7 mouse cellular contexts compared by ENCODE assay signal in the genomic region with DNA sequence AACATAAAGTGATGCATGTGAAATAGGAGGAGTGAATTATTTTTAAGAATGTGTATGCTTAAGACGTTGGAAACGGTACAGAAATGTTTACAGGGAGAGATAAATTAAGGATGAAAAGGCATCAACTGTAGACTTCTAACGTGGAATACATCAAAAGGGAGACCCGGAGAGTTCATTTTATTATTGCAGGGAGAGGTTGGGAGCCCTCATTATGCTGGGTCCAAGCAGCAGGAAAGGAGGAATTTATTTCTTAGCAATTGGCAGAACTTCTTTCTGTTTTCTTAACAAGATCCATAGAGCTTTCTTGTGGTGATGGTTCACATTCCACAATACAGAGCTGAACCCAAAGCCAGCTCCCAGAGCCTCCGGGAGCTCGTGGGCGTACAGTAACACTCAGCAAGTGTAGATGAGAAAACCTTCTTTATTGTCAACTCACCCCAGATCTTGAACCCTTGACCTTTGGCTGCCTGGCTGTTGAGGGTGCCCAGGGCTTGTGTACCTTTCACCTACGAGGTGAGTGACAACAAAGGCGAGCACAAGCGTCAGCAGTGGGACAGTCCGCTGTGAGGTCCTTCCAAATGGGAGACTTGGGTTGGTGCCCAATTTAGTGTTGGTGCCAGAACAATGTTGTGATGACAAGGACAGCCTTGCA.
DNase-seq lines count a peak whose midpoint lies in the region; ATAC-seq lines count a peak whose summit lies in the region.

No protein-coding gene starts in this region.

- no peak overlapping the region for H3K9ac ChIP-seq in kidney, embryonic 14.5 days (ENCODE audit: low read depth, low read length)

- DNase-seq in kidney, postnatal 25 days, result no peak
- DNase-seq in testis, postnatal 10 days (ENCODE audit: low spot score), result peak; percentile 45
- no peak for DNase-seq in testis, postnatal 14 days (ENCODE audit: low spot score)
- DNase-seq in heart, postnatal 10 days, result peak; percentile 48 to 51
- no peak for DNase-seq in spleen, adult 18-20 months
- DNase-seq in frontal cortex, adult 2 months (ENCODE audit: extremely low spot score in 1 of 2, low spot score in 1 of 2), result no peak

- H3K36me3 ChIP-seq in kidney, embryonic 14.5 days (ENCODE audit: control insufficient read depth, insufficient read depth, low read length), result no peaks in the 10 kb centered on the region

- no peak overlapping the region for H3K4me3 ChIP-seq in kidney, embryonic 14.5 days (ENCODE audit: low read length)

- no peaks in the 10 kb centered on the region for H3K9me3 ChIP-seq in kidney, embryonic 14.5 days (ENCODE audit: control insufficient read depth, low read length)

- no peaks in the 10 kb centered on the region for H3K4me1 ChIP-seq in kidney, embryonic 14.5 days (ENCODE audit: control insufficient read depth, insufficient read depth, low read length)

- no peak overlapping the region for H3K4me2 ChIP-seq in kidney, embryonic 14.5 days (replicated peaks; ENCODE audit: low read depth, low read length)

- H3K27ac ChIP-seq in kidney, embryonic 14.5 days (ENCODE audit: low read depth, low read length), result no peak overlapping the region

- ATAC-seq in kidney, embryonic 14.5 days (ENCODE audit: low FRiP score, low TSS enrichment), result peak; percentile 64

- no peaks in the 10 kb centered on the region for H3K27me3 ChIP-seq in kidney, embryonic 14.5 days (ENCODE audit: control insufficient read depth, insufficient read depth, low read length)

- WGBS in kidney, embryonic 14.5 days, result 50% methylated on average over 11 of the region's 11 CpGs

- intact Hi-C loops in heart, postnatal 10 days (cut with DNase I), result loop anchor here (1.0 kb wide), 1 partner anchor 158 kb away; no protein-coding TSS in a partner anchor

Comparison
In these comparisons a context has a peak if more than half of its experiments do, and no peak if none do; other contexts are left out.
1. DNase-seq: peak in testis, postnatal 10 days (single experiment) and heart, postnatal 10 days (2 of 2); none in kidney, postnatal 25 days (0 of 2), testis, postnatal 14 days (single experiment), spleen, adult 18-20 months (0 of 2) and frontal cortex, adult 2 months (0 of 2).